In the genomic region with DNA sequence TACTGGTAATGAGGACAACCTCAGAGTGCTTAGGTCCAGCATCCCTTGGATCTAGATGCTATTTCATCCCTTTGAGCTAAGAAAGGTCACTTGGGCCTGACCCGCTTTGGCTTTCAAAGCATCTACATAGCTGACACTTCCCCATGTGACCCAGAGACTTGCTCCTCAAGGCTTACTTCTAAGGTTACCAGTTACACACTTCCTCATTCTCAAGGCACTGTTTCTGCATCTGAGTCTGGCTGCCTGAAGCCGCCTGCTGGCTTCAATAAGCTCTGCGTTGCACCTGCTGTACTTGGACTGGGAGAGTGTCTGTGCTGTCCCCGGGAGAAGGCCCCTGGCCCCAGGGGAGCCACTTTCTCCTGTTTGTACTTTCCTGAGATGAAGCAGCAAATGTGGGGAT, we compare ENCODE assay signal across 22 mouse cellular contexts. TPM values are rescaled to one million over a fixed set of nuclear protein-coding genes. Genes with fewer than 3 reads are reported as not detected.
DNase-seq lines count a peak whose midpoint lies in the region; ATAC-seq and TF ChIP-seq lines count a peak whose summit lies in the region.
"Had no signal": no experiment of that assay in that cellular context is flagged by ENCODE, and none has a peak within 500 bp of the region (broad histone marks: within the 10 kb centered on the region; RNA-seq: fewer than 3 reads in every experiment).

No protein-coding gene starts in this region.

- no peak overlapping the region for H3K27ac ChIP-seq in lung, embryonic 14.5 days (ENCODE audit: low read depth)
- H3K27ac ChIP-seq in forebrain, embryonic 14.5 days (ENCODE audit: low read depth, low read length) = no peak overlapping the region
- H3K27ac ChIP-seq: embryonic facial prominence, embryonic 12.5 days; hindbrain, embryonic 13.5 days; limb, embryonic 12.5 days; liver, embryonic 15.5 days; midbrain, embryonic 10.5 days; neural tube, embryonic 12.5 days had no signal

- H3K36me3 ChIP-seq in lung, embryonic 14.5 days (ENCODE audit: insufficient read depth) = no peaks in the 10 kb centered on the region
- no peaks in the 10 kb centered on the region for H3K36me3 ChIP-seq in G1E (replicated peaks)
- H3K36me3 ChIP-seq in splenic B cell, adult 2 months (ENCODE audit: control insufficient read depth, insufficient read depth, low read length, poor library complexity, severe bottlenecking) = no peaks in the 10 kb centered on the region
- H3K36me3 ChIP-seq in forebrain, embryonic 14.5 days (ENCODE audit: control insufficient read depth, insufficient read depth, low read length) = no peaks in the 10 kb centered on the region
- H3K36me3 ChIP-seq: embryonic facial prominence, embryonic 12.5 days; hindbrain, embryonic 13.5 days; limb, embryonic 12.5 days; liver, embryonic 15.5 days; midbrain, embryonic 10.5 days; neural tube, embryonic 12.5 days had no signal

- no peaks in the 10 kb centered on the region for H3K27me3 ChIP-seq in lung, embryonic 14.5 days (ENCODE audit: insufficient read depth, low read length)
- H3K27me3 ChIP-seq in G1E (ENCODE audit: insufficient read depth, low read length) = peaks cover 6% of the 10 kb centered on the region; the same call in 1 of the 2 replicates
- no peaks in the 10 kb centered on the region; the same call in 1 of the 2 replicates for H3K27me3 ChIP-seq in splenic B cell, adult 2 months (ENCODE audit: control insufficient read depth, insufficient read depth, low read length, poor library complexity, severe bottlenecking)
- no peaks in the 10 kb centered on the region for H3K27me3 ChIP-seq in forebrain, embryonic 14.5 days (replicated peaks; ENCODE audit: control insufficient read depth, insufficient read depth, low read length)
- H3K27me3 ChIP-seq: embryonic facial prominence, embryonic 12.5 days; hindbrain, embryonic 13.5 days; limb, embryonic 12.5 days; liver, embryonic 15.5 days; neural tube, embryonic 12.5 days had no signal

- TF ChIP-seq CTCF in lung, embryonic 14.5 days (IDR thresholded peaks at IDR 0.05; ENCODE audit: low read depth) = no peak
- no peak for TF ChIP-seq CTCF in G1E (IDR thresholded peaks at IDR 0.05; ENCODE audit: low read depth, low read length)

- no peak overlapping the region for H3K4me3 ChIP-seq in lung, embryonic 14.5 days (ENCODE audit: low read depth, low read length)
- H3K4me3 ChIP-seq in G1E (ENCODE audit: low read depth, low read length) = no peak overlapping the region
- no peak overlapping the region for H3K4me3 ChIP-seq in forebrain, embryonic 14.5 days (ENCODE audit: low read depth, low read length)
- H3K4me3 ChIP-seq: embryonic facial prominence, embryonic 12.5 days; hindbrain, embryonic 13.5 days; limb, embryonic 12.5 days; liver, embryonic 15.5 days; midbrain, embryonic 10.5 days; neural tube, embryonic 12.5 days had no signal

- no peak for ATAC-seq in lung, embryonic 14.5 days (ENCODE audit: insufficient read depth)
- peak; percentile 22; the same call in 1 of the 2 replicates for ATAC-seq in G1E (ENCODE audit: extremely low read depth, insufficient number of reproducible peaks, low FRiP score, poor library complexity, severe bottlenecking)
- no peak for ATAC-seq in forebrain, embryonic 14.5 days
- ATAC-seq: CD4-positive, CD25-positive, alpha-beta regulatory T cell, adult 4 months; forebrain, embryonic 16.5 days had no signal

- peaks cover 7% of the 10 kb centered on the region; the same call in 1 of the 2 replicates for H3K9me3 ChIP-seq in lung, embryonic 14.5 days (ENCODE audit: low read depth, low read length)
- H3K9me3 ChIP-seq in G1E (replicated peaks) = peaks cover 8% of the 10 kb centered on the region
- H3K9me3 ChIP-seq in forebrain, embryonic 14.5 days (replicated peaks; ENCODE audit: control insufficient read depth, low read length) = peaks cover 2% of the 10 kb centered on the region; the same call in 1 of the 2 replicates
- H3K9me3 ChIP-seq: liver, embryonic 15.5 days had no signal

- WGBS in lung, embryonic 14.5 days = 61% methylated on average over 4 of the region's 4 CpGs
- WGBS in forebrain, embryonic 14.5 days = 78% methylated on average over 4 of the region's 4 CpGs

- H3K4me1 ChIP-seq in lung, embryonic 14.5 days (ENCODE audit: insufficient read depth) = no peaks in the 10 kb centered on the region
- H3K4me1 ChIP-seq in G1E (ENCODE audit: insufficient read depth, low read depth, low read length) = no peaks in the 10 kb centered on the region
- H3K4me1 ChIP-seq in forebrain, embryonic 14.5 days (ENCODE audit: control insufficient read depth, insufficient read depth, low read length) = no peaks in the 10 kb centered on the region
- H3K4me1 ChIP-seq: embryonic facial prominence, embryonic 12.5 days; hindbrain, embryonic 13.5 days; limb, embryonic 12.5 days; liver, embryonic 15.5 days; neural tube, embryonic 12.5 days had no signal

- H3K4me2 ChIP-seq in lung, embryonic 14.5 days = no peak overlapping the region
- no peak overlapping the region for H3K4me2 ChIP-seq in forebrain, embryonic 14.5 days (ENCODE audit: low read length)
- H3K4me2 ChIP-seq: embryonic facial prominence, embryonic 12.5 days; heart, embryonic 11.5 days; hindbrain, embryonic 13.5 days; limb, embryonic 12.5 days; liver, embryonic 15.5 days; neural tube, embryonic 12.5 days had no signal

- DNase-seq in lung, embryonic 14.5 days = peak; percentile 2
- DNase-seq in lung, postnatal 25 days (ENCODE audit: low spot score) = no peak
- DNase-seq in G1E (ENCODE audit: low spot score) = no peak
- peak; percentile 24 for DNase-seq in c-Kit-positive CD71-negative TER-119-negative erythroid progenitor cells, embryonic 14.5 days (ENCODE audit: low read depth)
- peak; percentile 20 for DNase-seq in splenic B cell, adult 2 months (ENCODE audit: low read depth, low spot score)
- DNase-seq in right cerebral cortex, adult 18-20 months = no peak
- DNase-seq in forebrain, embryonic 14.5 days (ENCODE audit: low spot score) = no peak
- DNase-seq: cerebellum, adult 2 months; heart, postnatal 10 days; kidney, adult 9 months; kidney, postnatal 25 days; lung, postnatal 14 days; thymus, postnatal 14 days had no signal

- H3K9ac ChIP-seq in lung, embryonic 14.5 days = no peak overlapping the region
- no peak overlapping the region for H3K9ac ChIP-seq in forebrain, embryonic 14.5 days (ENCODE audit: low read length)
- H3K9ac ChIP-seq: embryonic facial prominence, embryonic 12.5 days; hindbrain, embryonic 13.5 days; limb, embryonic 12.5 days; liver, embryonic 15.5 days; neural tube, embryonic 12.5 days had no signal

RNA-seq across cellular contexts. Expression of a gene that starts 36.6 kb away (rescaled TPM):
- polyA plus RNA-seq in lung, embryonic 14.5 days (2014; fragmentation: Nextera tagmentation; extraction: Ambion mirVana) = 1.7 and 1.8 TPM in 2 replicates
- total RNA-seq in G1E (2014; fragmentation: Nextera tagmentation) (2.3 and 3.4 TPM in 2 replicates), G1E (2017) (4.4 and 4.5 TPM in 2 replicates)
- polyA plus RNA-seq in G1E (2012) = 0.47 and 0.57 TPM in 2 replicates
- polyA plus RNA-seq in forebrain, embryonic 14.5 days (2014; fragmentation: Nextera tagmentation; extraction: Ambion mirVana) = 18.9 and 19.9 TPM in 2 replicates

Comparison
In these comparisons a context has a peak if more than half of its experiments do, and no peak if none do; other contexts are left out.
1. DNase-seq: peak in lung, embryonic 14.5 days (single experiment), c-Kit-positive CD71-negative TER-119-negative erythroid progenitor cells, embryonic 14.5 days (single experiment) and splenic B cell, adult 2 months (single experiment); none in lung, postnatal 25 days (single experiment), G1E (single experiment), right cerebral cortex, adult 18-20 months (single experiment) and forebrain, embryonic 14.5 days (single experiment).